Mouse (Mus musculus) embryonic facial prominence, embryonic 11.5 days (tissue): ENCODE measurements around the gene Crtac1. TPM values are rescaled to one million over a fixed set of nuclear protein-coding genes. Genes with fewer than 3 reads are reported as not detected.
A peak's percentile ranks its signal among the peaks of the same experiment; 100 is the strongest.

ENCODE experiments used
- ATAC-seq: fragments of 200-750 bp; cut with Nextera tagmentation; replicated peaks from 2 replicates; pipeline ENCODE4 v1.8.0; 2017; ENCODE audit warnings: low read depth; ENCODE audit not compliant: insufficient number of reproducible peaks, low FRiP score, low TSS enrichment
- DNase-seq: peaks from one replicate; pipeline ENCODE4 v3.0.0-alpha.2; 2015; ENCODE audit warnings: low spot score
- H3K27ac ChIP-seq: fragments of 300-500 bp; sonication (generic); replicated peaks from 2 replicates; pipeline ENCODE4 v1.5.1; 2014; ENCODE audit warnings: mild to moderate bottlenecking, low read depth, low read length, control low read depth
- H3K27me3 ChIP-seq: fragments of 300-500 bp; sonication (generic); 2 replicates; pipeline ENCODE4 v1.6.1; 2014; ENCODE audit warnings: mild to moderate bottlenecking, low read length, moderate library complexity, mixed read lengths; ENCODE audit not compliant: control insufficient read depth, insufficient read depth
- H3K36me3 ChIP-seq: fragments of 300-500 bp; sonication (generic); replicated peaks from 2 replicates; pipeline ENCODE4 v1.6.1; 2014; ENCODE audit warnings: low read depth, mild to moderate bottlenecking, low read length, moderate library complexity, mixed read lengths; ENCODE audit not compliant: control insufficient read depth, insufficient read depth
- H3K4me1 ChIP-seq: fragments of 300-500 bp; sonication (generic); 2 replicates; pipeline ENCODE4 v1.6.1; 2014; ENCODE audit warnings: low read length, mixed read lengths; ENCODE audit not compliant: control insufficient read depth, insufficient read depth
- H3K4me2 ChIP-seq: fragments of 300-500 bp; sonication (generic); 2 replicates; pipeline ENCODE4 v1.6.1; 2014; ENCODE audit warnings: low read depth, mild to moderate bottlenecking, control low read depth, low read length, moderate library complexity
- H3K4me3 ChIP-seq: fragments of 300-500 bp; sonication (generic); 2 replicates; pipeline ENCODE4 v1.5.1; 2014; ENCODE audit warnings: low read depth, low read length, control low read depth
- H3K9ac ChIP-seq: fragments of 300-500 bp; sonication (generic); replicated peaks from 2 replicates; pipeline ENCODE4 v1.6.1; 2014; ENCODE audit warnings: mild to moderate bottlenecking, control low read depth, low read length
- H3K9me3 ChIP-seq: fragments of 300-500 bp; sonication (generic); replicated peaks from 2 replicates; pipeline ENCODE4 v1.6.1; 2016; ENCODE audit warnings: mild to moderate bottlenecking, low read length, inconsistent platforms, mixed read lengths; ENCODE audit not compliant: control insufficient read depth
- whole genome bisulfite sequencing: fragments of 180-500 bp; shearing (Covaris S2); extraction: QIAGEN DNeasy Blood & Tissue Kit; methylation state at CpG from one replicate; pipeline ENCODE4 v1.1.7; 2014; 5-methylcytosine and 5-hydroxymethylcytosine counted together
- polyA plus RNA-seq: library from polyadenylated mRNA; unstranded; fragments of >200 nt; fragmentation: Nextera tagmentation; extraction: Ambion mirVana; gene quantifications from 2 replicates; pipeline ENCODE4 v1.2.1, GENCODE M21; 2014

Gene Crtac1
- polyA plus RNA-seq, 1 experiment from 2014 or later, result 5.8 TPM

DNA sequence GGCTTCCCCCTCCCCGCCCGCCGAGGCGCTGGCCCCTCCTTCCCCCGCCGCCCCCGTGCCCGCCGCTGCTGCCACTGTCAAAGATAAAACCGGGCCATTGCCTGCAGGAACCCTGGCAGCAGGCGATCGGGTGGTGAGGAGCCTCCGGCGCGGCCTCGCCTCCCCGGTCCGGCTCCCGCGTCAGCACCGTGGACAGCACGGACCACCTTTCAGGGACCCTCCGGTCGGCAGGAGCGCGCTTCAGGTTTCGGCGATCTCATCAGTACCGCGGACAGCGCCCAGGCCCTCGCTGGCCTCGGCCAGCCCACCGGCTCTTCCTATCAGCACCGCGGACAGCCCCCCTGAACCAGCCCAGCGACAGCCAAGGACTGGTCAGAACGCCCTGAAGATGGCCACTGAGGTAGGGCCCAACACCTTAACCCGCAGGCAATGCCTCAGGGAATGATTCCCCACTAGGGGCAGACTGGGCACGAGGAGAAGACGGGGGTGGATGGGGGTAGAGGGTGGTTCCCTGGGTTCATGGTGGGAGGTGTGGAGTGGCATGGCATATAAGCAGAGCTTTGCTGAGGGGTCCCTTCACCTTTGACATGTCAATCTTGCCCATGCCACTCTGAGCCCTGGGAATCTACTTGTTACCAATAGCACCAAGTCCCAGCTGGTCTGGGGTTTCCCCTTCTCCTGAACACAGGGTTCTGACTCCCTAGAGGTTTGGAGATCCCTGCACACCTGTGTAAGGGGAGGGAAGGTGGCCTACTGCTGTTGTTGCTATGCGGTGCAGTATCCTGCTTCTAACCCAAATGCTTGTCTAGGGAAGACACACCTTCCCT is 175.6 kb downstream of the Crtac1 start:
- H3K4me3 ChIP-seq, result peak overlapping the region; percentile 28
- H3K27ac ChIP-seq, result no peak overlapping the region
- H3K27me3 ChIP-seq, result peaks cover 7% of the 10 kb centered on the region
- no peaks in the 10 kb centered on the region for H3K36me3 ChIP-seq
- no peaks in the 10 kb centered on the region for H3K9me3 ChIP-seq
- ATAC-seq (peak; percentile 88), DNase-seq (peak; percentile 97)
- H3K9ac ChIP-seq, result no peak overlapping the region
- WGBS, result 4% methylated on average over 32 of the region's 42 CpGs
- peak overlapping the region; percentile 74 for H3K4me2 ChIP-seq
- H3K4me1 ChIP-seq, result no peaks in the 10 kb centered on the region; the same call in 1 of the 2 replicates

GRCm38 (mm10) chr19:42255438-42255783 is 176.2 kb downstream of the Crtac1 start:
- Histone ChIP-seq H3K9ac (no peak overlapping the region), H3K4me3 (peak overlapping the region; percentile 28), H3K4me2 (peak overlapping the region; percentile 74), H3K36me3 (no peaks in the 10 kb centered on the region), H3K9me3 (no peaks in the 10 kb centered on the region), H3K27ac (no peak overlapping the region), H3K4me1 (no peaks in the 10 kb centered on the region; the same call in 1 of the 2 replicates), H3K27me3 (peaks cover 7% of the 10 kb centered on the region)
- WGBS, result under 1% methylated on average over 23 of the region's 23 CpGs
- no peak for DNase-seq
- ATAC-seq, result no peak

- H3K27ac ChIP-seq, result no peak overlapping the region
- DNase-seq (no peak), ATAC-seq (no peak)
- H3K36me3 ChIP-seq, result no peaks in the 10 kb centered on the region
- no peak overlapping the region for H3K9ac ChIP-seq
- H3K4me1 ChIP-seq, result no peaks in the 10 kb centered on the region
- no peak overlapping the region for H3K4me2 ChIP-seq
- H3K9me3 ChIP-seq, result no peaks in the 10 kb centered on the region
- H3K27me3 ChIP-seq, result peaks cover 3% of the 10 kb centered on the region
- H3K4me3 ChIP-seq, result no peak overlapping the region
- WGBS, result 72% methylated on average over 11 of the region's 11 CpGs
Measured at GRCm38 (mm10) chr19:42249976-42250914, 181.3 kb downstream of the Crtac1 start.

DNA sequence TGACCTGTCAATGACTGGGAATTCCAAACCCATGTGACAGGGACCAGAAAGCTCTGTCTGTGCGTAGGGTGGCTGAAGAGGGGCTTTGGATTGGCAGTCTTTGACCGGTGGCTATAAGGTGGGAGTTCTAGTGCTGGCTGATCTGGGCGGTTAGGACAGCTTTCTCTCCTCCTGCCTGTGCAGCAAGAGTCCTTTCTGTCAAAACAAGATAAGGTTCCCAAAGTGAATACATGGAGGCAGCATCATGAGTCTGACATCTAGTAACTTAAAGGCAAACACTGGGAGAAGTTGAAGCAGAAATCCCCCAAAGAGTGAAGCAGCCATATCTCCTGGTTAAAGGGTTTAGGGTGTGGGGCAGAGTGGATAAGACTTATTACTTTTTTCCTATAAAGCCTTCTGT is 184.1 kb downstream of the Crtac1 start, which contains the start of gene Golga7b:
Gene Golga7b (plus strand): TSS at position 56 of the 400 bp plus-strand sequence.
- Histone ChIP-seq H3K4me3 (no peak within 1 kb of the TSS), H3K27ac (no peak within 1 kb of the TSS), H3K4me1 (no peaks in the 10 kb centered on the region), H3K27me3 (no peaks in the 10 kb centered on the region), H3K36me3 (no peaks in the 10 kb centered on the region), H3K9ac (no peak within 1 kb of the TSS), H3K9me3 (no peaks in the 10 kb centered on the region), H3K4me2 (no peak within 1 kb of the TSS)
- DNase-seq (no peak), ATAC-seq (no peak)
- WGBS, result 86% methylated on average over 3 of the region's 3 CpGs

DNA sequence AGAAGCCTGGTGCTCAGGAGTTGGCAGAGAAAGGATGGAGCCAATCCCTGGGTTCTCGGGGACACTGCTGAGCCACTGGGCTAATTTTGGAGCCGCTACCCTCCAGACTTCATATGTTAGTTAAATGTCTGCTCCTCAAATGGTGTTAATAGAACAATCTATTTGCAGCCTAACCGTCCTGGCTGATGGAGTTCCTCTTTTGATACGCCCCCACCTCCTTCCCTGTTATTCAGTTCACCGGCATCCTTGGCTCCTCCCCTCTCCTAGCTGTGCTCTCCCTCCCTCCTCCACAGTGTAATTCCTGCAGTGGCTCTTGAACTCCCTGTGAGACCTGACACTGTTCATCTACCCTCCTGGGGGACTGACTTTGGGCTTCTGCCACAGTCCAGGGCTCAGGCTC is 185.0 kb downstream of the Crtac1 start:
- no peaks in the 10 kb centered on the region for H3K36me3 ChIP-seq
- 55% methylated on average over 5 of the region's 5 CpGs for WGBS
- H3K27me3 ChIP-seq, result no peaks in the 10 kb centered on the region
- no peak overlapping the region for H3K4me3 ChIP-seq
- no peaks in the 10 kb centered on the region for H3K4me1 ChIP-seq
- H3K4me2 ChIP-seq, result no peak overlapping the region
- no peak for DNase-seq
- no peak for ATAC-seq
- H3K27ac ChIP-seq, result no peak overlapping the region
- H3K9me3 ChIP-seq, result no peaks in the 10 kb centered on the region
- no peak overlapping the region for H3K9ac ChIP-seq

DNA sequence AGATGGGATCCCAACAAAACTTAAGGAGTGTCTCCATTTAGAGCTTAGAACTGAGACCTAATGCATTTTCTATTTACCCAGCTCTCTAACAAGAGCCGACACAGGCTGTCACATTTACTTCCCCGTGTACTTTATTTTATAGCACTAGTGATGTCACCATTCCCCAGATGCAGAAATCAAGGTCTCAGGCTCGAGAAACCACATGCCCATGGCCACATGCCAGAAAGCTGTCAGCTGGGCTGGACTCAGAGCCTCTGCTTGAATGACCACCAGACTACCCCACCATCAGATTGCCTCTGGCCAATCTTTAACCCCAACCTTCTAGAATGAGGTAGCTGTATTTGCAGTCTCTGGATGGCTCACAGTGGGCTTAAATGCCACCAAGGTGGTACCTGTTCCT is 188.2 kb downstream of the Crtac1 start:
- Histone ChIP-seq H3K27ac (no peak overlapping the region), H3K4me1 (no peaks in the 10 kb centered on the region), H3K4me3 (no peak overlapping the region), H3K27me3 (no peaks in the 10 kb centered on the region), H3K36me3 (no peaks in the 10 kb centered on the region), H3K9me3 (no peaks in the 10 kb centered on the region), H3K9ac (no peak overlapping the region), H3K4me2 (no peak overlapping the region)
- DNase-seq, result no peak
- ATAC-seq, result no peak
- 78% methylated on average over 3 of the region's 3 CpGs for WGBS

- 49% methylated on average over 8 of the region's 8 CpGs for WGBS
Measured at GRCm38 (mm10) chr19:42240881-42241280, 190.7 kb downstream of the Crtac1 start.

GRCm38 (mm10) chr19:42238341-42238715 is 193.3 kb downstream of the Crtac1 start:
- ATAC-seq, result no peak
- WGBS, result 67% methylated on average over 7 of the region's 7 CpGs
- H3K4me2 ChIP-seq, result no peak overlapping the region

More at GRCm38 (mm10) chr19:42240881-42241280, 190.7 kb downstream of the Crtac1 start:
- DNase-seq (no peak), ATAC-seq (no peak)
- H3K9me3 ChIP-seq, result no peaks in the 10 kb centered on the region
- H3K4me3 ChIP-seq, result no peak overlapping the region
- no peaks in the 10 kb centered on the region for H3K27me3 ChIP-seq
- H3K4me1 ChIP-seq, result no peaks in the 10 kb centered on the region
- no peak overlapping the region for H3K4me2 ChIP-seq
- no peak overlapping the region for H3K9ac ChIP-seq
- H3K36me3 ChIP-seq, result no peaks in the 10 kb centered on the region
- no peak overlapping the region for H3K27ac ChIP-seq

More at GRCm38 (mm10) chr19:42238341-42238715, 193.3 kb downstream of the Crtac1 start:
- Histone ChIP-seq H3K27me3 (no peaks in the 10 kb centered on the region), H3K4me1 (no peaks in the 10 kb centered on the region), H3K9ac (no peak overlapping the region), H3K36me3 (no peaks in the 10 kb centered on the region), H3K9me3 (no peaks in the 10 kb centered on the region), H3K27ac (no peak overlapping the region), H3K4me3 (no peak overlapping the region)
- no peak for DNase-seq
